Mouse (Mus musculus) kidney, adult 2 months (tissue): ENCODE results near the gene Pop5.

Source experiments
- CTCF ChIP-seq: fragments of 200-500 bp; conservative IDR thresholded peaks from 2 replicates; pipeline ENCODE4 v1.5.1; 2011; ENCODE audit warnings: low read depth, mild to moderate bottlenecking, control low read depth, low read length, moderate library complexity, mixed read lengths; ENCODE audit not compliant: insufficient read depth, insufficient read length
- POLR2A ChIP-seq: fragments of 200-500 bp; IDR thresholded peaks from one replicate; pipeline ENCODE4 v1.6.1; 2011; ENCODE audit warnings: low read depth, low read length, control low read depth

- no peak for TF ChIP-seq CTCF
- TF ChIP-seq POLR2A = no peak
Measured at GRCm38 (mm10) chr5:115266340-115266739, 30.7 kb downstream of the Pop5 start.
